Mouse (Mus musculus) cerebellum, postnatal 10 days (tissue): ENCODE results near the gene Rell1.

Experiments
- DNase-seq, 2 experiments: peaks; one replicate each; pipeline ENCODE4 v3.0.0; 2021; ENCODE audit warnings: mixed read lengths in 2 of 2

The Rell1 gene

GRCm38 (mm10) chr5:63891912-63892311 lies 76.8 kb downstream of the Rell1 start:
- no peak for DNase-seq

GRCm38 (mm10) chr5:63891241-63891640 lies 77.5 kb downstream of the Rell1 start:
- DNase-seq: no peak

- DNase-seq: peak in 1 of 2 experiments; percentile 19
Observed at GRCm38 (mm10) chr5:63887111-63887510, 81.6 kb downstream of the Rell1 start.

- DNase-seq: peak; percentile 22 to 66
Observed at GRCm38 (mm10) chr5:63886709-63887108, 82.0 kb downstream of the Rell1 start.

GRCm38 (mm10) chr5:63886292-63886691 lies 82.4 kb downstream of the Rell1 start:
- no peak for DNase-seq

GRCm38 (mm10) chr5:63879026-63879425 lies 89.7 kb downstream of the Rell1 start:
- no peak for DNase-seq

GRCm38 (mm10) chr5:63876081-63876480 lies 92.6 kb downstream of the Rell1 start:
- DNase-seq: no peak

- DNase-seq: no peak
Observed at GRCm38 (mm10) chr5:63874880-63875279, 93.8 kb downstream of the Rell1 start.

- DNase-seq: peak; percentile 61
Observed at GRCm38 (mm10) chr5:63872176-63872932, 96.3 kb downstream of the Rell1 start.

- no peak for DNase-seq
Observed at GRCm38 (mm10) chr5:63867421-63867820, 101.3 kb downstream of the Rell1 start.

- DNase-seq: no peak
Observed at GRCm38 (mm10) chr5:63858901-63859300, 109.8 kb downstream of the Rell1 start.
